Mouse (Mus musculus) liver, postnatal 0 days (tissue): ENCODE data around the gene Jph4.

Source experiments
- CTCF ChIP-seq: sonication (generic); IDR thresholded peaks from 2 replicates; pipeline ENCODE4 v1.5.1; 2016; ENCODE audit warnings: antibody characterized with exemption, low read depth
- EP300 ChIP-seq: IDR thresholded peaks from 2 replicates; pipeline ENCODE4 v1.6.1; 2016; ENCODE audit warnings: antibody characterized with exemption, low read depth, mild to moderate bottlenecking

DNA sequence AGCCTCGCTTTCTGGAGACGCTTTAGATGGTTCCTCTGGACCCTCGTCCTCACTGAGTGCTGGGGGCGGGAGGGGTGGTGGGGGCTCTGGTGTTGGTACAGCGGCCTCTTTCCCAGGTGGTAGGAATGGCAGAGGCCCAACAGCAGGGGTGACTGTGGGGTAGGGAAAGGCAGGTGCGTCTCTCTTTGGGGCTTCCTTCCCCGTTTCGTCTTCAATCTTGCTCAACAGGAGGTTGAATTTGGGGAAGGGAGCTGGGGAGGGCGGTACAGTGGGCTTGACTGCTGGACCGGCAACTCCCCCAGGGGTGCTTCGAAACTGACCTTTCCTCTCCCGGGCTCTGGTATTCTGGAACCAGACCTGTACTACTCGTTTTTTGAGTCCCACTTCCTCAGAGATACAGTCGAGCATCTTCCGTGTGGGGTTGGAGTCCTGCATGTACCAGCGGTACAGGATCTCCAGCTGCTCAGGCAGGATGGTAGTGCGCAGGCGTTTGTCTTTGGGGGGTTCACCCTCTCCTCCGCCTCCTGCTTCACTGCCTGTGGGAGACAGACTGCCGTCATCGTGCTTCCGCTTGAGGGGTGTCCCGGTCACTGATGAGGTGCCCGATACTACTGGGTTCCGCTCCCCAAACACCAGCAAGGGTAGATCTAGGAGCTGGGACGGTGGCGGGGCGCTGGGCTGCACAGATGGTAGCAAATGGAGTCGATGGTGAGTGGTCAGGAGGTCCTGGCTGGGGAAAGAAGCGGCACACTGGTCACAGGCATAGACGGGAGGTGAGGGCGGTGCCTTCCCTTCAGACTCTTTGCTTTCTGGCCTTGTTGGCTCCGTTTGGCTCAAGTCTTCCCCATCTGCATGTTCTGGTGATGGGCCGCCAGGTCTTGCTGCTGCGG lies 52.0 kb downstream of the Jph4 start:
- no peak for TF ChIP-seq CTCF
- TF ChIP-seq EP300, result no peak
